Mouse (Mus musculus) neural tube, embryonic 13.5 days (tissue): ENCODE results near the gene Dlx5. TPM values are rescaled to one million over a fixed set of nuclear protein-coding genes. Genes with fewer than 3 reads are reported as not detected.

Experiments used
- polyA plus RNA-seq: library from polyadenylated mRNA; unstranded; fragments of >200 nt; fragmentation: Nextera tagmentation; extraction: Ambion mirVana; gene quantifications from 2 replicates; pipeline ENCODE4 v1.2.1, GENCODE M21; 2015

Gene Dlx5
- polyA plus RNA-seq, 1 experiment from 2014 or later = 0.40 TPM

Other genes with a start within 250 kb of the Dlx5 start
- not detected in 2 replicates for gene Dlx6, start 18.8 kb downstream of the Dlx5 start, polyA plus RNA-seq
- 6.8 and 7.6 TPM in 2 replicates for gene Sdhaf3, start 73.9 kb upstream of the Dlx5 start, polyA plus RNA-seq